Mouse (Mus musculus): ENCODE measurements around the gene Smtnl1.

- TF ChIP-seq POLR2A (IDR thresholded peaks at IDR 0.05; ENCODE audit: low read depth, low read length) (no peak), CTCF (IDR thresholded peaks at IDR 0.05; ENCODE audit: extremely low read depth, insufficient read depth, insufficient read length, insufficient replicate concordance) (no peak)
Measured at GRCm38 (mm10) chr2:84761309-84761708, 61.1 kb downstream of the Smtnl1 start.

Measured in spleen, adult 2 months (tissue).